Mouse (Mus musculus): ENCODE measurements at regions not wholly inside any gene's neighbourhood (a gene's known extent, or its start where the extent isn't known, plus 50 kb on each side); places are given as distances from the start of the nearest gene placed in this dataset.

GRCm38 (mm10) chr14:104280353-104280752 is 187.4 kb downstream of the Pou4f1 start:
- TF ChIP-seq POLR2A (IDR thresholded peaks at IDR 0.05; ENCODE audit: borderline replicate concordance, extremely low read depth, insufficient read depth, insufficient read length, poor library complexity, severe bottlenecking) (no peak), CTCF (IDR thresholded peaks at IDR 0.05; ENCODE audit: borderline replicate concordance, extremely low read depth, insufficient read depth, insufficient read length) (no peak)
